Mouse (Mus musculus) C2C12 (cell line): Measurements from ENCODE around the gene Bid. TPM values are rescaled to one million over a fixed set of nuclear protein-coding genes. Genes with fewer than 3 reads are reported as not detected.

Experiments used
- H3K27me3 ChIP-seq: one replicate; pipeline ENCODE4 v1.6.1; 2011; ENCODE audit not compliant: control insufficient read depth, insufficient read depth, insufficient read length
- H3K36me3 ChIP-seq: one replicate; pipeline ENCODE4 v1.6.1; 2011; ENCODE audit not compliant: control insufficient read depth, insufficient read depth
- H3K4me3 ChIP-seq: one replicate; pipeline ENCODE4 v1.5.1; 2011; ENCODE audit warnings: mild to moderate bottlenecking, control low read depth; ENCODE audit not compliant: poor library complexity, insufficient read depth, severe bottlenecking
- H3K79me2 ChIP-seq: one replicate; pipeline ENCODE4 v1.6.1; 2011; ENCODE audit not compliant: control insufficient read depth, insufficient read depth
- H3K79me3 ChIP-seq: one replicate; pipeline ENCODE4 v1.6.1; 2011; ENCODE audit warnings: low read depth, control low read depth
- H3ac ChIP-seq: one replicate; pipeline ENCODE3; 2011; ENCODE audit warnings: low read depth; ENCODE audit not compliant: control insufficient read depth, insufficient read length
- CEBPB ChIP-seq: IDR thresholded peaks from one replicate; pipeline ENCODE4 v1.6.1; 2011; ENCODE audit warnings: low read depth, mild to moderate bottlenecking, control low read depth, moderate library complexity
- CTCF ChIP-seq: IDR thresholded peaks from one replicate; pipeline ENCODE4 v1.5.1; 2011; ENCODE audit not compliant: control insufficient read depth, insufficient read depth, insufficient read length
- FOSL1 ChIP-seq: IDR thresholded peaks from one replicate; pipeline ENCODE4 v1.8.0; 2011; ENCODE audit warnings: mild to moderate bottlenecking, low read length; ENCODE audit not compliant: poor library complexity, insufficient read depth, severe bottlenecking
- MAX ChIP-seq: IDR thresholded peaks from one replicate; pipeline ENCODE4 v1.6.1; 2011; ENCODE audit warnings: mild to moderate bottlenecking, control low read depth
- MYOD1 ChIP-seq: IDR thresholded peaks from one replicate; pipeline ENCODE4 v1.6.1; 2011; ENCODE audit warnings: low read depth; ENCODE audit not compliant: control insufficient read depth, insufficient read length
- MYOG ChIP-seq: IDR thresholded peaks from one replicate; pipeline ENCODE4 v1.6.1; 2011; ENCODE audit not compliant: control insufficient read depth, insufficient read length; ENCODE audit errors: extremely low read depth
- USF1 ChIP-seq: IDR thresholded peaks from one replicate; pipeline ENCODE4 v1.6.1; 2011; ENCODE audit warnings: low read depth, mild to moderate bottlenecking, control low read depth, moderate library complexity
- polyA plus RNA-seq: library from polyadenylated mRNA; unstranded; fragments of >200 nt; fragmentation: generic; extraction: Trizol; gene quantifications from one replicate; pipeline ENCODE4 v1.2.1, GENCODE M21; 2012; ENCODE audit warnings: missing spikeins

Bid gene
- polyA plus RNA-seq, 1 experiment = 48.1 TPM

DNA sequence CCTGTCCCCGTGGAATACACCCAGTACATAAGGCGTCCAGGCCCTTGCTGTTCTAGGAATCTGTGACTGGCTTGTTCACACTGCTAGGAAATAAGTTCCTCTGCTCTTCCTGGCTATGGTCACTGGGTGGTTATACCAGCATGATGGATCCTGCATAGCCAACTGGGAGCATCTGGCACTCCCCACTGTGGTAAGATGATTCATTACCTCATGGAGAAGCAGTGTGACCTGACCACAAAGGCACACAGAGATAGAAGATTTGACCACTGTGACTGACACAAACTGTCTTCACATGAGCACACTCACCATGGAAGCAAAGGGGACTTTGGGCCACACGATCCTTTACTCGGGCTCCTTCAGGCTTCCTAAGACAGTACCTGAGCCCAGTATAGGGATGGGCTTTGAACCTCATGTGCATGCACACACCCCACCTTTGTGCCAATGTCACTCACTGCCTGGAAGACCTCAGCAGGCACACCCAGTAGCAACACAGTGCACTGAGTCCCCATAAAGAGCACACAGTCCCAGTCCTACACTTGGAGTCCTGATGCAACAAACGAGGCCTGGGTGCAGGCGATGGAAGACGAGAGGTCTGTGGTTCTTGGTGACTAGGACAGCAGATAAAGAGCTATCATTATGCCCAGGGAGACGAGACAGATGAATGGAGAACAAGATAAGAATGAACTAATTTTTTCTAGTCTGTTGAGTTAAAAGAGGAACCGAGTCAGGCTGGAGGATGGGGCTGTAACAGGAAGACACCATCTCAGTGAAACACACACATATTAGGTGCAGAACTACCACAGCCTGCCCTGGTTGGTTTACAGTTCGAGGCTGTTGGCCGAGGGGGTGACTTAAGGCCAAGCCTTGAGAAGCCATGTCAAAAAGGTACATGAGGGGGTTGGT, 39.9 kb upstream of the Bid start:
- no peaks in the 10 kb centered on the region for H3K27me3 ChIP-seq
- TF ChIP-seq MYOG (no peak), FOSL1 (peak; percentile 74), MAX (peak; percentile 85), MYOD1 (peak; percentile 77), CEBPB (no peak), CTCF (no peak), USF1 (no peak)
- H3K36me3 ChIP-seq = peaks cover 5% of the 10 kb centered on the region
- H3K79me2 ChIP-seq = no peaks in the 10 kb centered on the region
- no peaks in the 10 kb centered on the region for H3K79me3 ChIP-seq
- no peak overlapping the region for H3ac ChIP-seq
- H3K4me3 ChIP-seq = no peak overlapping the region

DNA sequence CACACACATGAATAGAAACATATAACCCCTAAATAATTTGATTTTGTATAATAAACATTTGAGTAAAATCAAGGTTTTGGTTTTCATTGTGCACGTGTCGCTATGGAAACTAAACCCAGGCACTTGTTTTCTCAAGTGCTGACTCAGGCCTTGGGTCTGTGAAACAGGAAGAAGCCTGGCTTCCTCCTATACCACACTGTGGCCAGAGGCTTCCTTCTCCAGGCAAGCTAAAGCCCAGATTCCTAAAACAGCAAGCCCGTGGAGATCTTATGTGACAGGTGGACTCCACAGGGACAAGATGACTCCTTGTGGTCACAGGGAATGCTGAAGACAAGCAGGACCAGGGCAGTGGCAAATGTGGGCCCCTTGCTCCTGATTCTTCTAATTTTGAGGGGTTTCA, 38.6 kb upstream of the Bid start:
- H3K4me3 ChIP-seq = no peak overlapping the region
- TF ChIP-seq CEBPB (no peak), MYOD1 (peak; percentile 82)
- H3K79me3 ChIP-seq = no peaks in the 10 kb centered on the region
- H3K36me3 ChIP-seq = peaks cover 5% of the 10 kb centered on the region
- no peaks in the 10 kb centered on the region for H3K79me2 ChIP-seq
- H3ac ChIP-seq = no peak overlapping the region
- H3K27me3 ChIP-seq = no peaks in the 10 kb centered on the region

DNA sequence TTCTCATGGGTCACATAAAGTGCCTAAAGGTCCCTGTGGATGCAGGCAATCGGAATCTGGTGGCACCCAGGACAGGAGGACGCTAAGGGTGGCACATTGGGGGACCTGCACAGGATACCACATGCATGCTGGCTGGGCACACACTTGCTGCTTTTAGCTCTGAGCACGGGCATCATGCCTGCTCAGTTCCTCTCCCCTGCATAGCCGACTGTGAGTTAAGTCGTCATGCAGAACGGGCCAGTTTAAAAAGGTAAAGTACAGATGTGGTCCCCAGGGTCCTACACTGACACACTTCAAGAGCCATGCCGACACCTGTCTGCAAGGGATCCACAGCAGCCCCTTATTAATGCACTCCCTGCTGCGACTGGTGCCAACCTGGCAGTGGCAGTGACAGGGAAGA, 37.6 kb upstream of the Bid start:
- TF ChIP-seq FOSL1 (no peak), CEBPB (no peak), MYOG (no peak), CTCF (no peak), USF1 (no peak), MAX (no peak), MYOD1 (no peak)
- Histone ChIP-seq H3K79me3 (no peaks in the 10 kb centered on the region), H3K4me3 (no peak overlapping the region), H3K79me2 (no peaks in the 10 kb centered on the region), H3K36me3 (peaks cover 5% of the 10 kb centered on the region), H3ac (no peak overlapping the region), H3K27me3 (no peaks in the 10 kb centered on the region)

DNA sequence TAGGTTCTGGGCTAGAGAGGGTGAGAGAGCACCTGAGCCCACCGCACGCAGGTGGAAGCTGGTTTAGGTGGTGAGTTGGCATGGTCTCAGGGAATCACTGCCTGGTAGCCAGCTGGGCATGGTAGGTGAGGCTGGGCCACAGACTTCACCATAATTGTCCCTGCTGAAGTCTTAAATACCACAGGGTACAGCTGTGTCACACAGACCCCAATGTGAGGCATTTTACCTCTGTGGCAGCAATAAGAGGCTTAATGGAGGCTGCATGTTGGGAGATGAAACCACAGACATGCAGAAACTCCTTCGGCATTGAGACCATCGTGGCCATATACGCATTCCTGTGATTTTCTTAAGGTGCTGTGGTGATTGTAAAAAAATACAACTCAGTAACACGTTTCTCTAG, 35.8 kb upstream of the Bid start:
- TF ChIP-seq USF1 = no peak
- TF ChIP-seq FOSL1 = no peak
- no peak for TF ChIP-seq CEBPB
- no peak for TF ChIP-seq MYOG
- no peak for TF ChIP-seq CTCF
- TF ChIP-seq MAX = no peak
- TF ChIP-seq MYOD1 = no peak
- no peaks in the 10 kb centered on the region for H3K36me3 ChIP-seq
- H3K27me3 ChIP-seq = no peaks in the 10 kb centered on the region
- H3K4me3 ChIP-seq = no peak overlapping the region
- no peak overlapping the region for H3ac ChIP-seq
- H3K79me2 ChIP-seq = no peaks in the 10 kb centered on the region
- no peaks in the 10 kb centered on the region for H3K79me3 ChIP-seq

DNA sequence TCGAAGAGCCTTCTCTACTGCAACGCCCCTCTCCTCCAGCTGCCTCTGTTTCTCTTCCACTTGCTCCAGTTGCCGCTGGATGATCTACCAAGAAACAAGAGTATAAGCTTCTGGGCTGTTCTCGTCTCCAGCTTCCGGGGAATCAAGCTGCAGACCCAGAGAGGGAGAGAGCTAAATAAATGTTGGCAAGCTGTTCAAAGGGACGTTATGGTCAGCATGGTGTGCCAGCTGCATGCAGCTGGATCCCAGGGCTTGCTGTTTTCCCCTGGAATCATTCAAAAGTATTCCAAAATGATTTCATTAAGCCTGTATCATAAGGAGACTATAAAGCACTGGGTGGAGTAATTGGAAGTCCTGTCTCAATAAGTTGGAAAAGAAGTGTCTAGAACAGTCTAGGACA, 34.7 kb upstream of the Bid start:
- H3K79me3 ChIP-seq = no peaks in the 10 kb centered on the region
- no peaks in the 10 kb centered on the region for H3K79me2 ChIP-seq
- no peaks in the 10 kb centered on the region for H3K36me3 ChIP-seq
- no peaks in the 10 kb centered on the region for H3K27me3 ChIP-seq
- H3K4me3 ChIP-seq = no peak overlapping the region
- TF ChIP-seq MAX = no peak
- no peak for TF ChIP-seq USF1
- TF ChIP-seq CEBPB = no peak
- no peak for TF ChIP-seq CTCF
- TF ChIP-seq FOSL1 = no peak
- TF ChIP-seq MYOD1 = no peak
- no peak for TF ChIP-seq MYOG
- no peak overlapping the region for H3ac ChIP-seq

DNA sequence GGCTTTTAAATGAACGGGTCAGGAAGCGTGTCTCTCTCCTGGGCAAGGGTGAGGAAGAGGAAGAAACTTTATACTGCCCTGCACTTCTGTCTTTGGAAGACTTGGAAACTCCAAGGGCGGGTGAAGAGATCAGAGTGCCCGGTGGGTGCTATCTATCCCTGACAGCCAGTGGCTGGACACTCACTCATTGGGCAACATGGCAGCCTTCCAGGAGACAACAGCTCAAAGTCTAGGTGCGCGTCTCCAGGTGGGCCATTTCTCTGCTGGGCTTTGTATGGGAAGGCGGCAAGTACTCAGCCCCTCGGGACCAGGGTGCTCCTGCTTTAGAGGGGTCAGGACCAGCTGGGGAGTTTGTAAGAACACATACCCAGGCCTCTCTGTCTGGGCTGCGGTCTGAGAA, 28.9 kb upstream of the Bid start:
- no peak overlapping the region for H3ac ChIP-seq
- H3K27me3 ChIP-seq = no peaks in the 10 kb centered on the region
- no peaks in the 10 kb centered on the region for H3K79me3 ChIP-seq
- TF ChIP-seq MAX (no peak), CTCF (no peak), MYOG (no peak), MYOD1 (no peak), USF1 (no peak), CEBPB (no peak), FOSL1 (no peak)
- H3K79me2 ChIP-seq = no peaks in the 10 kb centered on the region
- H3K36me3 ChIP-seq = no peaks in the 10 kb centered on the region
- H3K4me3 ChIP-seq = no peak overlapping the region
